Mouse (Mus musculus) cerebellum, adult 11-12 months (tissue): Measurements from ENCODE around the gene Parp8.

Experiments
- DNase-seq: peaks from one replicate; pipeline ENCODE4 v3.0.0; 2022

The Parp8 gene

GRCm38 (mm10) chr13:117025226-117026067 is at the start of gene Parp8:
TSS of gene Parp8 (minus strand) at chr13:117025537.
- peak; percentile 44 for DNase-seq

- no peak for DNase-seq
These were observed 37.4 kb upstream of the Parp8 start for GRCm38 (mm10) chr13:117062628-117063315.

- DNase-seq: no peak
These were observed 31.1 kb upstream of the Parp8 start for GRCm38 (mm10) chr13:117056466-117056865.

GRCm38 (mm10) chr13:117054811-117055496 is 29.6 kb upstream of the Parp8 start:
- no peak for DNase-seq

- no peak for DNase-seq
These were observed 27.4 kb upstream of the Parp8 start for GRCm38 (mm10) chr13:117052748-117053147.

GRCm38 (mm10) chr13:117048541-117048971 is 23.2 kb upstream of the Parp8 start:
- no peak for DNase-seq

GRCm38 (mm10) chr13:117043567-117043966 is 18.2 kb upstream of the Parp8 start:
- DNase-seq: no peak

- DNase-seq: no peak
These were observed 15.7 kb upstream of the Parp8 start for GRCm38 (mm10) chr13:117041021-117041420.

GRCm38 (mm10) chr13:117036277-117036676 is 10.9 kb upstream of the Parp8 start:
- no peak for DNase-seq

GRCm38 (mm10) chr13:117035121-117035520 is 9.8 kb upstream of the Parp8 start:
- no peak for DNase-seq

GRCm38 (mm10) chr13:117034676-117035075 is 9.3 kb upstream of the Parp8 start:
- DNase-seq: no peak

- no peak for DNase-seq
These were observed 8.5 kb upstream of the Parp8 start for GRCm38 (mm10) chr13:117033676-117034308.

- no peak for DNase-seq
These were observed 7.1 kb upstream of the Parp8 start for GRCm38 (mm10) chr13:117032402-117032801.

- DNase-seq: no peak
These were observed 6.2 kb upstream of the Parp8 start for GRCm38 (mm10) chr13:117031546-117031945.

- DNase-seq: no peak
These were observed 2.9 kb upstream of the Parp8 start for GRCm38 (mm10) chr13:117028221-117028620.

GRCm38 (mm10) chr13:117027336-117027735 is 2.0 kb upstream of the Parp8 start:
- no peak for DNase-seq

- DNase-seq: no peak
These were observed 991 bp upstream of the Parp8 start for GRCm38 (mm10) chr13:117026276-117026780.

- no peak for DNase-seq
These were observed 466 bp downstream of the Parp8 start for GRCm38 (mm10) chr13:117024916-117025225.

GRCm38 (mm10) chr13:117024127-117024915 is 1.0 kb downstream of the Parp8 start:
- peak; percentile 71 for DNase-seq

- DNase-seq: no peak
These were observed 1.8 kb downstream of the Parp8 start for GRCm38 (mm10) chr13:117023346-117024050.

- no peak for DNase-seq
These were observed 4.7 kb downstream of the Parp8 start for GRCm38 (mm10) chr13:117020631-117021030.
